Mouse (Mus musculus) embryonic fibroblast, embryonic 13.5 days (primary cell): ENCODE results near the gene Prss36.

Experiments used
- CTCF ChIP-seq: IDR thresholded peaks from 2 replicates; pipeline ENCODE4 v1.5.1; 2011; ENCODE audit warnings: mild to moderate bottlenecking, control low read depth, low read length, moderate library complexity, borderline replicate concordance; ENCODE audit not compliant: insufficient read depth
- POLR2A ChIP-seq: IDR thresholded peaks from 2 replicates; pipeline ENCODE4 v1.6.1; 2011; ENCODE audit warnings: low read depth, mild to moderate bottlenecking, control low read depth, low read length, moderate library complexity

DNA sequence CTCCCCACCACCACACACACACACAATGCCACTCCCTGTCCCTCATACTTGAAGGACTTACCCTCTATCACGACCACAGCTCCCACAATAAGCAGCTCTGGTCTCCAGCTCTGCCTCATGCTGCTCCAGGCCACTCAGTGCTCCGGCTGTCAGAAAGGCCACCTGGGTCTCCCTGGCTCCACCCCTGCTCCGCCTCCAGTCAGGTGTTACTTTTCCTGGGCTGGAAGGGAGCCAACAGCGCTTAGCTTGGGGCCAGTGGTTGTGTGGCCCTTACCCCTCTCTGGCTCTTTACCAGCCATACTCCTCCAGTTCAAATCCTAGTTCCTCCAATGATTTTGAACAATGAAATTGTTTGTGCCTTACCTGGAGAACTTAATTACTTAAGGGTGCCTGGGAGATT, 55.7 kb downstream of the Prss36 start, which contains the start of gene Prss53:
- no peak for TF ChIP-seq CTCF
- TF ChIP-seq POLR2A = no peak
